Mouse (Mus musculus) stomach, embryonic 16.5 days (tissue): ENCODE results near the gene Ddx27. TPM values are rescaled to one million over a fixed set of nuclear protein-coding genes. Genes with fewer than 3 reads are reported as not detected.

ENCODE experiments used
- ATAC-seq: fragments of 200-750 bp; cut with Nextera tagmentation; 2 replicates; pipeline ENCODE4 v1.8.0; 2017; ENCODE audit warnings: moderate number of reproducible peaks, moderate TSS enrichment; ENCODE audit not compliant: insufficient read depth, low FRiP score
- H3K27ac ChIP-seq: fragments of 300-500 bp; sonication (generic); 2 replicates; pipeline ENCODE4 v1.5.1; 2014; ENCODE audit warnings: low read length
- H3K27me3 ChIP-seq: fragments of 300-500 bp; sonication (generic); 2 replicates; pipeline ENCODE4 v1.6.1; 2014; ENCODE audit warnings: low read length, control low read depth, mixed read lengths; ENCODE audit not compliant: control insufficient read depth, insufficient read depth
- H3K36me3 ChIP-seq: fragments of 300-500 bp; sonication (generic); 2 replicates; pipeline ENCODE4 v1.6.1; 2014; ENCODE audit warnings: low read length; ENCODE audit not compliant: control insufficient read depth, insufficient read depth
- H3K4me1 ChIP-seq: fragments of 300-500 bp; sonication (generic); 2 replicates; pipeline ENCODE4 v1.6.1; 2014; ENCODE audit warnings: low read length, control low read depth, mixed read lengths; ENCODE audit not compliant: control insufficient read depth, insufficient read depth
- H3K4me2 ChIP-seq: fragments of 300-500 bp; sonication (generic); 2 replicates; pipeline ENCODE4 v1.6.1; 2014; ENCODE audit warnings: low read depth, low read length, mixed read lengths
- H3K4me3 ChIP-seq: fragments of 300-500 bp; sonication (generic); replicated peaks from 2 replicates; pipeline ENCODE4 v1.5.1; 2014; ENCODE audit warnings: mild to moderate bottlenecking, low read length
- H3K9ac ChIP-seq: fragments of 300-500 bp; sonication (generic); 2 replicates; pipeline ENCODE4 v1.6.1; 2014; ENCODE audit warnings: low read length
- H3K9me3 ChIP-seq: fragments of 300-500 bp; sonication (generic); replicated peaks from 2 replicates; pipeline ENCODE4 v1.6.1; 2016; ENCODE audit warnings: low read length, control low read depth; ENCODE audit not compliant: control insufficient read depth
- WGBS: fragments of 180-500 bp; shearing (Covaris S2); extraction: QIAGEN DNeasy Blood & Tissue Kit; methylation state at CpG from one replicate; pipeline ENCODE4 v1.1.7; 2014; 5-methylcytosine and 5-hydroxymethylcytosine counted together
- polyA plus RNA-seq: library from polyadenylated mRNA; unstranded; fragments of >200 nt; fragmentation: Nextera tagmentation; extraction: Ambion mirVana; gene quantifications from 2 replicates; pipeline ENCODE4 v1.2.1, GENCODE M21; 2015

The Ddx27 gene
- polyA plus RNA-seq, 1 experiment from 2014 or later, result 46.0 TPM

DNA sequence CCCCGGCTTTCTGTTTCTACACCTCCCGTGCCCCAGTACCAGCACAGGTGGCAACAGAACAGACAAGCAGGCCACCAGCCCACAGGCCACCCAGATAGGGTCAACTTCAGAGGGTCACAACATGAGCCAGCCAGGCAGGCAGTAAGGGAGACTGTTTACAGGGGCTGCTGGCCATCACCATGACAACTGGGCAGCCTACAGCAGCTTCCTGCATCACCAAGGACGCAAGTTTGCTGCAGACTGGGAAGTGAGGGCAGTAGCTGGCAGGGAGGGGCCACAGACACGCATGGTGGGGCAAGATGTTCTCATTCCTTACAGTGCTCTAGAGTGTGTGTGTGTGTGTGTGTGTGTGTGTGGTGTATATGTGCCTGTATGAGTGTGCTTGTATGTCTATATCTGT is 66.6 kb downstream of the Ddx27 start:
- Histone ChIP-seq H3K9ac (no peak overlapping the region), H3K9me3 (no peaks in the 10 kb centered on the region), H3K4me3 (no peak overlapping the region), H3K36me3 (no peaks in the 10 kb centered on the region), H3K27me3 (no peaks in the 10 kb centered on the region), H3K4me1 (peaks cover 13% of the 10 kb centered on the region; the same call in 1 of the 2 replicates), H3K4me2 (no peak overlapping the region), H3K27ac (no peak overlapping the region)
- no peak for ATAC-seq
- WGBS, result 9% methylated on average over 4 of the region's 4 CpGs

Other genes starting within 250 kb of the Ddx27 start
- gene Trp53rkb, start 222.7 kb upstream of the Ddx27 start, polyA plus RNA-seq, result 4.8 and 5.3 TPM in 2 replicates
- 6.1 and 6.5 TPM in 2 replicates for gene Arfgef2, start 209.6 kb upstream of the Ddx27 start, polyA plus RNA-seq
- gene Cse1l, start 109.2 kb upstream of the Ddx27 start, polyA plus RNA-seq, result 94.0 and 95.6 TPM in 2 replicates
- gene Stau1, start 18.9 kb upstream of the Ddx27 start, polyA plus RNA-seq, result 76.1 and 83.3 TPM in 2 replicates
- 9.2 and 9.5 TPM in 2 replicates for gene Znfx1, start 47.8 kb downstream of the Ddx27 start, polyA plus RNA-seq
- 1.6 and 1.7 TPM in 2 replicates for gene Kcnb1, start 175.0 kb downstream of the Ddx27 start, polyA plus RNA-seq
- 23.5 and 24.3 TPM in 2 replicates for gene Ptgis, start 225.4 kb downstream of the Ddx27 start, polyA plus RNA-seq